In genomic region chr8:120616663-120617626, GRCm38 (mm10) we compare ENCODE assay signal across 12 mouse cellular contexts. TPM values are rescaled to one million over a fixed set of nuclear protein-coding genes. Genes with fewer than 3 reads are reported as not detected.
DNase-seq lines count a peak whose midpoint lies in the region; ATAC-seq lines count a peak whose summit lies in the region.
"Had no signal": no experiment of that assay in that cellular context is flagged by ENCODE, and none has a peak within 500 bp of the region (broad histone marks: within the 10 kb centered on the region; RNA-seq: fewer than 3 reads in every experiment).

No protein-coding gene starts in this region.

- ATAC-seq in heart, embryonic 16.5 days (replicated peaks; ENCODE audit: extremely low read depth, insufficient read depth, low FRiP score), result peak; percentile 33; the same call in 1 of the 2 replicates
- peak; percentile 67 for ATAC-seq in hindbrain, embryonic 14.5 days (ENCODE audit: low FRiP score)
- ATAC-seq in neural tube, embryonic 13.5 days (ENCODE audit: low read depth), result peak; percentile 69

- H3K36me3 ChIP-seq in heart, embryonic 16.5 days (ENCODE audit: control insufficient read depth, insufficient read depth), result no peaks in the 10 kb centered on the region
- H3K36me3 ChIP-seq in embryonic facial prominence, embryonic 10.5 days (replicated peaks), result no peaks in the 10 kb centered on the region
- H3K36me3 ChIP-seq in hindbrain, embryonic 14.5 days (replicated peaks; ENCODE audit: control insufficient read depth, insufficient read depth), result no peaks in the 10 kb centered on the region
- no peaks in the 10 kb centered on the region for H3K36me3 ChIP-seq in neural tube, embryonic 13.5 days
- H3K36me3 ChIP-seq: limb, embryonic 15.5 days had no signal

- H3K9ac ChIP-seq in heart, embryonic 16.5 days (ENCODE audit: low read length), result no peak overlapping the region
- no peak overlapping the region for H3K9ac ChIP-seq in hindbrain, embryonic 14.5 days
- 0 out of 2 replicates have a peak overlapping the region, but pooled peaks have one; percentile 45 for H3K9ac ChIP-seq in neural tube, embryonic 13.5 days
- H3K9ac ChIP-seq: limb, embryonic 15.5 days had no signal

- peaks cover 14% of the 10 kb centered on the region for H3K4me1 ChIP-seq in heart, embryonic 16.5 days (ENCODE audit: control insufficient read depth, insufficient read depth, low read length)
- H3K4me1 ChIP-seq in embryonic facial prominence, embryonic 10.5 days, result peaks cover 56% of the 10 kb centered on the region
- H3K4me1 ChIP-seq in hindbrain, embryonic 14.5 days (replicated peaks; ENCODE audit: control insufficient read depth, insufficient read depth, low read length), result peaks cover 15% of the 10 kb centered on the region
- peaks cover 33% of the 10 kb centered on the region for H3K4me1 ChIP-seq in neural tube, embryonic 13.5 days (replicated peaks)

- no peak for DNase-seq in heart, postnatal 14 days
- DNase-seq in embryonic facial prominence, embryonic 10.5 days (ENCODE audit: low spot score), result peak; percentile 45
- DNase-seq in hindbrain, embryonic 14.5 days (ENCODE audit: low spot score), result peak; percentile 67
- no peak for DNase-seq in natural killer cell, adult 2 months (ENCODE audit: low spot score in 2 of 2)
- no peak for DNase-seq in left cerebral cortex, adult 8-10 months (ENCODE audit: low spot score in 2 of 2)
- no peak for DNase-seq in urinary bladder, postnatal 10 days (ENCODE audit: low spot score)
- DNase-seq: cerebellum, adult 11-12 months; kidney, postnatal 4 days; right cerebral cortex, adult 18-20 months had no signal

- H3K9me3 ChIP-seq in heart, embryonic 16.5 days (replicated peaks; ENCODE audit: control insufficient read depth, low read length), result no peaks in the 10 kb centered on the region
- H3K9me3 ChIP-seq in embryonic facial prominence, embryonic 10.5 days, result no peaks in the 10 kb centered on the region
- H3K9me3 ChIP-seq in hindbrain, embryonic 14.5 days (ENCODE audit: control insufficient read depth, low read length), result no peaks in the 10 kb centered on the region
- no peaks in the 10 kb centered on the region for H3K9me3 ChIP-seq in neural tube, embryonic 13.5 days
- H3K9me3 ChIP-seq: limb, embryonic 15.5 days had no signal

- no peaks in the 10 kb centered on the region for H3K27me3 ChIP-seq in heart, embryonic 16.5 days (ENCODE audit: control insufficient read depth, insufficient read depth, low read length)
- H3K27me3 ChIP-seq in embryonic facial prominence, embryonic 10.5 days (replicated peaks; ENCODE audit: low read depth, poor library complexity, severe bottlenecking), result 0 out of 2 replicates have a peak, but pooled peaks cover 9% of the 10 kb centered on the region
- no peaks in the 10 kb centered on the region for H3K27me3 ChIP-seq in hindbrain, embryonic 14.5 days (ENCODE audit: control insufficient read depth, insufficient read depth, low read length)
- no peaks in the 10 kb centered on the region for H3K27me3 ChIP-seq in neural tube, embryonic 13.5 days
- H3K27me3 ChIP-seq: limb, embryonic 15.5 days had no signal

- no peak overlapping the region for H3K4me2 ChIP-seq in heart, embryonic 16.5 days (ENCODE audit: low read depth, low read length)
- no peak overlapping the region for H3K4me2 ChIP-seq in hindbrain, embryonic 14.5 days (replicated peaks)
- no peak overlapping the region for H3K4me2 ChIP-seq in neural tube, embryonic 13.5 days
- H3K4me2 ChIP-seq: limb, embryonic 15.5 days had no signal

- WGBS in heart, embryonic 16.5 days, result 48% methylated on average over 7 of the region's 8 CpGs
- 18% methylated on average over 7 of the region's 8 CpGs for WGBS in embryonic facial prominence, embryonic 10.5 days
- 16% methylated on average over 7 of the region's 8 CpGs for WGBS in hindbrain, embryonic 14.5 days
- WGBS in neural tube, embryonic 13.5 days, result 31% methylated on average over 7 of the region's 8 CpGs

- no peak overlapping the region for H3K27ac ChIP-seq in heart, embryonic 16.5 days (ENCODE audit: low read length)
- H3K27ac ChIP-seq in embryonic facial prominence, embryonic 10.5 days (replicated peaks), result peak overlapping the region; percentile 65
- peak overlapping the region; percentile 39; the same call in 1 of the 2 replicates for H3K27ac ChIP-seq in hindbrain, embryonic 14.5 days
- H3K27ac ChIP-seq in neural tube, embryonic 13.5 days (replicated peaks), result peak overlapping the region; percentile 76
- H3K27ac ChIP-seq: limb, embryonic 15.5 days had no signal

- H3K4me3 ChIP-seq in heart, embryonic 16.5 days (ENCODE audit: low read length), result no peak overlapping the region
- no peak overlapping the region for H3K4me3 ChIP-seq in embryonic facial prominence, embryonic 10.5 days
- no peak overlapping the region for H3K4me3 ChIP-seq in hindbrain, embryonic 14.5 days (replicated peaks; ENCODE audit: low read length)
- H3K4me3 ChIP-seq in neural tube, embryonic 13.5 days, result no peak overlapping the region
- H3K4me3 ChIP-seq: limb, embryonic 15.5 days had no signal

- intact Hi-C loops in heart, postnatal 14 days (cut with DNase I), result no loop called here

RNA-seq across cellular contexts. Expression of gene Gins2, which starts 27.8 kb away (rescaled TPM):
- polyA plus RNA-seq in heart, embryonic 16.5 days (2015; fragmentation: Nextera tagmentation; extraction: Ambion mirVana), result 51.0 and 51.1 TPM in 2 replicates
- 1 to 10 TPM; 3.2 to 6.4 TPM for total RNA-seq in heart, postnatal 14 days (2021)
- 156 TPM in 2 replicates for polyA plus RNA-seq in embryonic facial prominence, embryonic 10.5 days (2016; fragmentation: Nextera tagmentation; extraction: Ambion mirVana)
- 17.5 and 18.2 TPM in 2 replicates for polyA plus RNA-seq in hindbrain, embryonic 14.5 days (2014; fragmentation: Nextera tagmentation; extraction: Ambion mirVana)
- 20.1 and 21.5 TPM in 2 replicates for polyA plus RNA-seq in neural tube, embryonic 13.5 days (2015; fragmentation: Nextera tagmentation; extraction: Ambion mirVana)
- 1 to 10 TPM; 1.1 to 3.3 (median 2.5) TPM for total RNA-seq in left cerebral cortex, adult 8-10 months (2022)

RNA-seq across cellular contexts. Expression of gene 1190005I06Rik, which starts 30.5 kb away (rescaled TPM):
- 4.7 and 5.6 TPM in 2 replicates for polyA plus RNA-seq in heart, embryonic 16.5 days (2015; fragmentation: Nextera tagmentation; extraction: Ambion mirVana)
- 1 to 10 TPM; 3.7 to 4.0 TPM for total RNA-seq in heart, postnatal 14 days (2021)
- polyA plus RNA-seq in embryonic facial prominence, embryonic 10.5 days (2016; fragmentation: Nextera tagmentation; extraction: Ambion mirVana), result 2.9 and 3.8 TPM in 2 replicates
- 12.4 and 15.4 TPM in 2 replicates for polyA plus RNA-seq in hindbrain, embryonic 14.5 days (2014; fragmentation: Nextera tagmentation; extraction: Ambion mirVana)
- polyA plus RNA-seq in neural tube, embryonic 13.5 days (2015; fragmentation: Nextera tagmentation; extraction: Ambion mirVana), result 6.9 and 7.8 TPM in 2 replicates
- total RNA-seq in left cerebral cortex, adult 8-10 months (2022), result 10 to 100 TPM; 11.8 to 16.6 (median 14.4) TPM

RNA-seq across cellular contexts. Expression of gene Gm27021, which starts 50.9 kb away (rescaled TPM):
- polyA plus RNA-seq in heart, embryonic 16.5 days (2015; fragmentation: Nextera tagmentation; extraction: Ambion mirVana), result 0.55 TPM in 1 of 2 replicates, not detected in the other
- total RNA-seq in heart, postnatal 14 days (2021), result not detected
- 3.7 and 4.2 TPM in 2 replicates for polyA plus RNA-seq in embryonic facial prominence, embryonic 10.5 days (2016; fragmentation: Nextera tagmentation; extraction: Ambion mirVana)
- polyA plus RNA-seq in hindbrain, embryonic 14.5 days (2014; fragmentation: Nextera tagmentation; extraction: Ambion mirVana), result 4.4 and 10.0 TPM in 2 replicates
- 5.5 and 7.3 TPM in 2 replicates for polyA plus RNA-seq in neural tube, embryonic 13.5 days (2015; fragmentation: Nextera tagmentation; extraction: Ambion mirVana)
- total RNA-seq in left cerebral cortex, adult 8-10 months (2022), result 1 to 10 TPM in 1 of 4 experiments, under 1 TPM in 1, not detected in 2; 0.62 to 1.2 TPM

RNA-seq across cellular contexts. Expression of gene Cox4i1, which starts 51.1 kb away (rescaled TPM):
- polyA plus RNA-seq in heart, embryonic 16.5 days (2015; fragmentation: Nextera tagmentation; extraction: Ambion mirVana), result 2,414 and 2,430 TPM in 2 replicates
- total RNA-seq in heart, postnatal 14 days (2021), result 1,000 to 10,000 TPM; 4,230 to 4,270 TPM
- 874 and 883 TPM in 2 replicates for polyA plus RNA-seq in embryonic facial prominence, embryonic 10.5 days (2016; fragmentation: Nextera tagmentation; extraction: Ambion mirVana)
- 1,174 and 1,254 TPM in 2 replicates for polyA plus RNA-seq in hindbrain, embryonic 14.5 days (2014; fragmentation: Nextera tagmentation; extraction: Ambion mirVana)
- polyA plus RNA-seq in neural tube, embryonic 13.5 days (2015; fragmentation: Nextera tagmentation; extraction: Ambion mirVana), result 1,233 and 1,242 TPM in 2 replicates
- 1,000 to 10,000 TPM; 1,070 to 1,158 (median 1,126) TPM for total RNA-seq in left cerebral cortex, adult 8-10 months (2022)

RNA-seq across cellular contexts. Expression of gene Emc8, which starts 51.4 kb away (rescaled TPM):
- 164 and 168 TPM in 2 replicates for polyA plus RNA-seq in heart, embryonic 16.5 days (2015; fragmentation: Nextera tagmentation; extraction: Ambion mirVana)
- total RNA-seq in heart, postnatal 14 days (2021), result 10 to 100 TPM; 47.7 to 58.4 TPM
- 388 and 400 TPM in 2 replicates for polyA plus RNA-seq in embryonic facial prominence, embryonic 10.5 days (2016; fragmentation: Nextera tagmentation; extraction: Ambion mirVana)
- polyA plus RNA-seq in hindbrain, embryonic 14.5 days (2014; fragmentation: Nextera tagmentation; extraction: Ambion mirVana), result 113 and 138 TPM in 2 replicates
- polyA plus RNA-seq in neural tube, embryonic 13.5 days (2015; fragmentation: Nextera tagmentation; extraction: Ambion mirVana), result 147 and 149 TPM in 2 replicates
- 10 to 100 TPM; 60.5 to 72.0 (median 69.4) TPM for total RNA-seq in left cerebral cortex, adult 8-10 months (2022)

Comparison
In these comparisons a context has a peak if more than half of its experiments do, and no peak if none do; other contexts are left out.
1. DNase-seq: peak in embryonic facial prominence, embryonic 10.5 days (single experiment) and hindbrain, embryonic 14.5 days (single experiment); none in heart, postnatal 14 days (0 of 2), natural killer cell, adult 2 months (0 of 2), left cerebral cortex, adult 8-10 months (0 of 2) and urinary bladder, postnatal 10 days (single experiment).
2. Peak in every context shown above with its lines, with median percentiles within 50 percentile points of each other: ATAC-seq.